Mouse (Mus musculus): ENCODE results near the gene Rps10.
A peak's percentile ranks its signal among the peaks of the same experiment; 100 is the strongest.

Gene Rps10

GRCm38 (mm10) chr17:27636132-27637020, at the start of gene Rps10:
Rps10 (minus strand) TSS chr17:27636669.
- no peak for DNase-seq

- DNase-seq = no peak
These were observed 49.1 kb upstream of the Rps10 start for GRCm38 (mm10) chr17:27685550-27685913.

- DNase-seq = peak; percentile 50 to 59
These were observed 48.5 kb upstream of the Rps10 start for GRCm38 (mm10) chr17:27684886-27685549.

- no peak for DNase-seq
These were observed 42.7 kb upstream of the Rps10 start for GRCm38 (mm10) chr17:27678924-27679813.

GRCm38 (mm10) chr17:27677756-27678155, 41.3 kb upstream of the Rps10 start:
- DNase-seq = no peak

GRCm38 (mm10) chr17:27676270-27676669, 39.8 kb upstream of the Rps10 start:
- no peak for DNase-seq

GRCm38 (mm10) chr17:27675453-27675852, 39.0 kb upstream of the Rps10 start:
- no peak for DNase-seq

- no peak for DNase-seq
These were observed 37.5 kb upstream of the Rps10 start for GRCm38 (mm10) chr17:27673945-27674344.

GRCm38 (mm10) chr17:27671720-27672119, 35.3 kb upstream of the Rps10 start:
- DNase-seq = no peak

- no peak for DNase-seq
These were observed 22.3 kb upstream of the Rps10 start for GRCm38 (mm10) chr17:27658767-27659166.

- no peak for DNase-seq
These were observed 20.7 kb upstream of the Rps10 start for GRCm38 (mm10) chr17:27657123-27657522.

GRCm38 (mm10) chr17:27656414-27656813, 19.9 kb upstream of the Rps10 start:
- no peak for DNase-seq

GRCm38 (mm10) chr17:27656011-27656399, 19.5 kb upstream of the Rps10 start:
- peak; percentile 57 to 63 for DNase-seq

GRCm38 (mm10) chr17:27655089-27656010, 18.9 kb upstream of the Rps10 start, which contains the start of gene Pacsin1:
Pacsin1 (plus strand) TSS chr17:27655509.
- peak; percentile 68 to 71 for DNase-seq

- no peak for DNase-seq
These were observed 16.9 kb upstream of the Rps10 start for GRCm38 (mm10) chr17:27653253-27653959.

- no peak for DNase-seq
These were observed 15.7 kb upstream of the Rps10 start for GRCm38 (mm10) chr17:27652046-27652790.

GRCm38 (mm10) chr17:27650586-27650985, 14.1 kb upstream of the Rps10 start:
- DNase-seq = no peak

GRCm38 (mm10) chr17:27650160-27650559, 13.7 kb upstream of the Rps10 start:
- peak; percentile 80 to 84 for DNase-seq

GRCm38 (mm10) chr17:27645807-27646206, 9.3 kb upstream of the Rps10 start:
- DNase-seq = no peak

- peak in 1 of 2 experiments; percentile 30 for DNase-seq
These were observed 8.1 kb upstream of the Rps10 start for GRCm38 (mm10) chr17:27644572-27644971.
